Mouse (Mus musculus) B cell, adult 2 months (primary cell): Measurements from ENCODE around the gene Cd27.
"Not testable (repeated sequence)": the region's sequence is repeated elsewhere in the genome, so short reads cannot be mapped to it uniquely, and the experiment has no call there.

ENCODE experiments used
- DNase-seq, 2 experiments: peaks; one replicate each; pipeline ENCODE4 v3.0.0; 2022

Gene Cd27

DNA sequence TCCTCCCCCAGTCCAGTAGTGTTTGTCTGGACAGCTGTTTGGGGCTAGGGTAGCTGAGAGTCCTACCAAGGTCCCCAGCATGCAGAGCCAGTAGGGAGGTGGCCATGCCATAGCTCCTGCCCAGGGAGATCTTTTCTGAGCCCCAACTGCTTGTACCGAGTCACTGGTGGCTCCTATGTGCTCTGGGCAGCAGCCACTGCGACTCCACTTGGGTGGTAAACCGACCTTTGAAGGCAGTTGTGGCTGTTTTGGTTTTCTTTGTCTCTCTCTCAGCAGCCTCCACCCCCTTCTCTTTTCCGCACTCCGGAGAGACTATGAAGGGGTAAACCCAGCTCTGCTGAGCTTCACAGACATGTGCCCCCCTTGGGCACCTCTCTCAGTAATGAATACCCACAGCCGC lies at the start of gene Cd27:
Cd27 (minus strand) TSS at position 229 of the 400 bp plus-strand sequence.
- no peak for DNase-seq

DNA sequence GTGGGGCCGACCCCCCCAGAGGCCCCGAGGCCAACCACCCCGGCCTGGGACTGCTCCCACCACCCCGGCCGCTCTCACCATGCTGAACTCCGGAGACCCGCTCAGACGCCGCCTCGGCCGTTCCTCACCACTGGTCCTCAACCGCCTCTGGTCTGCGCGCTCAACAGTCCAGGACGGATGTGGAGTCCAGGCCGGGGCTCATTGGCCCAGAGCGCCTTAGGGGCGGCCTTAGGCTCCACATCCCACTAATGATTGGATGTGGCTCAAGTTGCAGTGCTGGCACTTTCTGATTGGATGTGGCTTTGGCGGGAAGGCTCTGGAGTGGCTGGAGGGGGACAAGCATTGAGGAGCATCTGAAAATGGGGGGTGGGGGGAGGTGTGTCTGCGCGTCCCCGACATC lies 49.1 kb upstream of the Cd27 start, which contains the start of gene Tuba3a:
Tuba3a (minus strand) TSS at position 153 of the 400 bp plus-strand sequence.
- DNase-seq = no peak

DNA sequence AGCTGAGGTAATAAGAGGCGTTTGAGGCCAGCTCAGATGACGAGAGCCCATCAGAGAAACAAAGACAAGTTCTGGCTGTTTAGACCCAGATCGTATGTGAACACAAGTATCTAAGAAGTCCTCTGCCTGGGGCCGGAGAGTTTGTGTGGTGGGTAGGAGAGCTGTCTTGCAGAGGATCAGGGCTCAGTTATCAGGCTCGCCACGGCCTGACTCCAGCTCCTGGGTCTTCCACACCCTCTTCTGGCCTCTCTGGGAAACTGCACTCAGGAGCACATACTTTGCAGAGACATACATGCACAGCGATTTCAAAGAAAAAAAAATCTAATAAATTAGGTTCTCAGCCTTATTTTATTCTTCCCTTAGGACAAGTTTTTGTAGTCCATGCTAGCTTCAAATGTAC lies 47.9 kb upstream of the Cd27 start:
- no peak for DNase-seq

DNA sequence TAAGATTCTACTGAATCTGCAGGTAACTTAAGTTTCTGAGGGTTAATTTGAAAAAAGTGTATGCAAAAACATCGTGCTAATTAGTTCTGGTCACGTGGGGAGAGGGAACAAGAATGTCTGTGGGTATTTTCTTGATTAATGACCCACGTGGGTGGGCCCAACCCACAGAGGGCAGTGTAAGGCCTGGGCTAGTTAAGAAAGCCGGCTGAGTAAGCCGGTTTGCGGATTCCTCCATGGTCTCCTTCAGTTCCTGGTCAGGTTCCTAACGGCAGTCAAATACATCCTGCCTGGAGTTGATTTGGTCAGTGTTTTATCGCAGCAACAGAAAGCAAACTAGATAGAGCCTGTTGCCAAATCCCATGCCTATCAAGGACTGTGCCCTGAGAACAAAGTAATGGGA lies 47.4 kb upstream of the Cd27 start:
- DNase-seq = no peak

DNA sequence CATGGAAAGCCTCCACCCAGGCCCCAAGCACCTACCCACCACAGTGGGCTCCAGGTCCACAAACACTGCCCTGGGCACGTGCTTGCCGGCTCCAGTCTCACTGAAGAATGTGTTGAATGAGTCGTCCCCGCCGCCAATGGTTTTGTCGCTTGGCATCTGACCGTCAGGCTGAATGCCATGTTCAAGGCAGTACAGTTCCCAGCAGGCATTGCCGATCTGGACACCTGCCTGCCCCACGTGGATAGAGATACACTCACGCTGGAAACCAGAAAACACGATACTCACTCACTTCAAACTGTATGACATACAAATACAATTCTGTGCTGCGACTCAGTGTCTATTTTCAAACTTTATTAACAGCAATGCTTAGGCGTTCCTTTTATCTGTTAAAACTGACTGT lies 45.9 kb upstream of the Cd27 start:
- not testable (repeated sequence) for DNase-seq

DNA sequence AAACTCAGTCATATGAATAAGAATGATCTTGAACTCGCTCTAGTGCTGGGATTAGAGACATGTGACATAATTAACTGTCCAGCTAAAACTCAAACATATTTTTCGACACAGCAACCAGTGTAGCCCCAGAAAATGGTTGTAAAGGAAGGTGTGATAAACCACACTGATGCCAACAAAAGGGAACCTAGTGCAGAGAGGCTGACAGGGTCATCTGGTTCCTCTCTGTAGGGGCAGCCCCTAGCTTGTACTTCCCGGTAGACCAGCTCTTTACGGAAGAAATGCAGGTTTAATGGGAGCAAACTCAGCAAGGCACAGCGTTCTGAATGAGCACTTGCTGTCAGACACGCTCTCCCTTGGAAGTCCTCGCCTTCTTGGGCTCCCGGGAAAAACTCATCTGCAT lies 42.9 kb upstream of the Cd27 start:
- peak in 1 of 2 experiments; percentile 14 for DNase-seq

DNA sequence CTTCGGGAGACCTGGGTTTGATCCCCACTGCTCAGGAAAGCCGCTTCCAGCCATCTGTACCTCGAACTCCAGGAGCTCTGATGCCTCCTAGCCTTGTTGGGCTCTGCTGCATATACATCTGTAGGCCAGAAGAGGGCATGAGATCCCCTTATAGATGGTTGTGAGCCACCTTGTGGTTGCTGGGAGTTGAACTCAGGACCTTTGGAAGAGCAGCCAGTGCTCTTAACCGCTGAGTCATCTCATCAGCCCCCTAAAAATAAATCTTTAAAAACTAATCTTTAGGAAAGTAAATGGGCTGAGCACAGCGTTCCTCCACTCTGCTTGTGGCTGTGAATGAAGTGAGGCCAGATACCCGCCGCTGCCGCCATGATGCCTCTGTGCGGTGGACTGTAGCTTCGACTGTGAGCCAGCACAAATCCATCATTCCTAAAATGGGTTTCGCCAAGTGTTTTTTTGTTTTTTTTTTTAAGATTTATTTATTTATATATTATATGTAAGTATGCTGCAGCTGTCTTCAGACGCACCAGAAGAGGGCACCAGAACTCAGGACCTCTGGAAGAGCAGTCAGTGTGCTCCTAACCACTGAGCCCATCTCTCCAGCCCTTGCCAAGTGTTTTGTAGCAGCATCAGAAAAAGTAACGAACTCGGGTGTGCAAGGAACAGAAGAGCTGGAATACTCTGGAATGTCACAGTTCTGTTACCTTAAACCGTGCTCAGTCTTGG lies 38.2 kb upstream of the Cd27 start:
- peak; percentile 21 to 27 for DNase-seq

DNA sequence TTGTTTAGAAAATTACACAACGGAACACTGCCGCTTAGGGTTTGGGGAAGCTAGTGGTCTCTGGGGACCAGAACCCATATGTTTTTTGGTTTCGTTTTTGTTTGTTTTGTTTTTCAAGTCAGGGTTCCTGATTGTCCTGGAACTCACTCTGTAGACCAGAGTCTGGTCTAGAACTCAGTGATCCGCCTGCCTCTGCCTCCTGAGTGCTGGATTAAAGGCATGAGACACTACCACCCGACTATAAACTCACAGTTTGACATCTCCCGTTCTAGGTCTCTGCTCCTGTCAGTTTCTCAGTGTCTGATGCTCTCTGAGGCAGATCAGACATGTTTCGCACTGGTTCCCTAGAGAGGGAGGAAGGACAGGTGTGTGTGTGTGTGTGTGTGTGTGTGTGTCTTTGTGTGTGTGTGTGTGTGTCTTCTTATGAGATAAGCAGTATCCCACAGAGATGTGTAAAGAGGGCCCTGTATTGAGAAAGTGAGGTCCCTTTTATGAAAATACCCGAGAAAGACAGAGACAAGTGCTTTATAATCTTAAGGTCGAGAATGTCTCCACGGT lies 35.5 kb upstream of the Cd27 start:
- DNase-seq = no peak

DNA sequence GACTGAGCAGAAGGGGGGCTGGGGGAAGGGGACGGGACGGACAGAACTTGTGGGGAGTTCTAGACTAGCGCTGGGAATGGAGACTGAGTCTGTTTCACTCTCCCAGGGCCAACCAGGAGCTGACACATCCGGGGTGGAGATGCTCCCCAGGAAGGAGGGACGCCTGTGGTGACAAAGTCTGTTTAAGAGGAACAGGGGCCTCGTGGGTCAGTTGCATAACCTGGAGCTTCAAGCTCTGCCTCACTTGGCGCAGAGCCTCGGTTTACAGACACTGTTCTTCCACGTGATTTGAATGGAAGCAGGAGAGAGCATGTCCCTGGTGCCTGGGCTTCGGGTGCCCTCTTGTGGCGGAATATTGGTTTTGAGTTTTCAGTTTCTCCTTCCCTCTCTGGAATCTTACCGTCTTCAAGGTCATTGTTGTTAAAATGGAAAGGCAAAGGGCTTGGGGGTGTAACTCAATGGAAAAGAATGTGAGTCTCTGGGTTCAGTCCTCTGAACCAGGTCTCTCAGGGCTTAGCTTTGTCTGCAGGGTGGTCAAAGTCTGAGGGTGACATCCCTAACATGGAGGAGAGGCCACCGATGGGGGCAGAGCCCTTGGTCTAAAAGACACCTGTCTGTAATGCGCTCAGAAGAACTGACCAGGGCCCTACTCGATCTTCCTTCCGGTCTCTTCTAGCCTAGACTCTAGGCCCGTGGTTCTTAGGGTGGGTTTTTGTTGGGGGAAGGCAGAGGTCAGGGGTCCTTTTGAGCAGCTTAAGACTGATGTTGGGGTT lies 34.8 kb upstream of the Cd27 start:
- peak; percentile 89 to 92 for DNase-seq

DNA sequence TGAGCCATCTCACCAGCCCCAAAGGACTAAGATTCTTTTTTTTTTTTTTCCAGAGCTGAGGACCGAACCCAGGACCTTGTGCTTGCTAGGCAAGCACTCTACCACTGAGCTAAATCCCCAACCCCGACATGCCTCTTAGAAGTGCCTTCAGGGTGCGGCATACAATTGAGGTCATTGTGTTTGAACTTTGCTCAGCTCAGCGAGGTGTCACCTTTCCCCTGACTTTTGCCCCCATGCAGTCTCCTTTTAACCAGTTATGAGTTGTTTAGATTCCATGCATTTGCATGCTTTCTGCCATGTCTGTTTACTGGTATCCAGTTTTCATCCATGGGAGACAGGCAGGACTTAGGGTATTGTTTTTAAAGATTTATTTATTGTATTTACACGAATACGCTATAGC lies 32.0 kb upstream of the Cd27 start:
- DNase-seq = no peak

DNA sequence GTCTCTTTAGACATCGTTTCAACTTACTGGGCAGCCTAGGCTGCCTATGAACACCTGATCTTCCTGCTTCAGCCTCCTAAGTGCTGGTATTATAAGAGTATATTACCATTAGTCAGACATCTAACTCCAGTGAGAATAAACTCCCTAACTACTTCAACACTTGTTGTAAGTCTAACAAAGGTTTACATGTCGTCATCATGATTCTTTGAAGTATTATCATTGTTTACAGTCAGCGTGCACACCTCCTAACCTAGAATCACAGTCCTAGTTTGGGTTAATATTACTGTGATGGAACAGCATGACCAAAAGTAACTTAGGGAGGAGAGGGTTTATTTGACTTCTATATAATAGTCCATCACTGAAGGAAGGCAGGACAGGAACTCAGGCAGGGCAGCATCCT lies 30.7 kb upstream of the Cd27 start:
- DNase-seq = no peak

DNA sequence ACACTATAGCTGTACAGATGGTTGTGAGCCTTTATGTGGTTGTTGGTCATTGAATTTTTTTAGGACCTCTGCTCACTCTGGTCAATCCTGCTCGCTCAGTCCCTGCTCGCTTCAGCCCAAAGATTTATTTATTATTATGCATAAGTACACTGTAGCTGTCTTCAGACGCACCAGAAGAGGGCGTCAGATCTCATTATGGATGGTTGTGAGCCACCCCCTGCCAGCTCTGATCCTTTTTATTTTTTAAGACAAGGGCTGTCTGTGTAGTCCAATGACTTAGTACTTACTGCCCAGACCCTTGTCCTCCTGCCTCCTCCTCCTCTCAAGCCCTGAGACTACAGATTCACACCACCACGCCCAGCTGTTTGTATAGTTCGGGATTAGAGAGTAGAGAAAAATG lies 29.8 kb upstream of the Cd27 start:
- DNase-seq = not testable (repeated sequence)

DNA sequence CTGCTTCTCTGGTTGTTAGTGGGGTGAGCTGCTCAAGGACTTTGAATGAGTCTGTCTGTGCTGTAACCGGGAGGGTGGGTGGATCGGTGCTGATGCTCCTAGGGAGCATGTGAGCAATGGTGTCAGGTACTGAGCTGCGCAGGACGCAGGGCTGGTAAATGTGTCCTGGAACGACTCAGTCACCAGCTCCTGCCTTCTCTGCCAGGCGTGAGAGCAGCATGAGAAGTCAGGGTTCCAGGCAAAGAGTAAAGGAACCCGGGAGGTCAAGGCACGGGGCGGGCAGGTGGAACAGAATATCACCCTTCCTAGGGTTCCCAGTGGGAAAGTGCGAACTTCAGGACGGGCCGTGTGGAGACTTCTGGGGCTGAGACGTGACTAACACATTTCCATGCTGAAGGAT lies 29.3 kb upstream of the Cd27 start:
- no peak for DNase-seq

DNA sequence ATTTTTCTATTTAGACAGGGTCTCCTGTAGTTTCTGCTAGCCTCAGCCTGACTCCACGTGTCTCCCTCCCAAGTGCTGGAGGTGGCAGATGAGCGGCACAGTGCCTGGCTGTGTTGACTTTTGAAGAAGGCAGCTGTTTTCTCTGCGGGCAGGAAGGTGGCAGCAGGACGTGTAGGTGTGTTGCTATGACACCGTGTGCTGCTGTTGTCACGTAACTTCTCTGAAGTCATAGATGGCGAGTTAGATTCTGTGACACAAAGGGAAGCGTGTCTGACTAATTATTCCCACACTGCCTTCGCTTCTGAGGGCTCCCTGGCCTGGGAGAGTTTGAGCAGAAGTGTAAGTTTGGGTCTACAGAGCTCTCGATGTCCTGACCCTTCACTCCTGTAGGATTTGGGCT lies 28.4 kb upstream of the Cd27 start:
- peak; percentile 59 to 60 for DNase-seq

DNA sequence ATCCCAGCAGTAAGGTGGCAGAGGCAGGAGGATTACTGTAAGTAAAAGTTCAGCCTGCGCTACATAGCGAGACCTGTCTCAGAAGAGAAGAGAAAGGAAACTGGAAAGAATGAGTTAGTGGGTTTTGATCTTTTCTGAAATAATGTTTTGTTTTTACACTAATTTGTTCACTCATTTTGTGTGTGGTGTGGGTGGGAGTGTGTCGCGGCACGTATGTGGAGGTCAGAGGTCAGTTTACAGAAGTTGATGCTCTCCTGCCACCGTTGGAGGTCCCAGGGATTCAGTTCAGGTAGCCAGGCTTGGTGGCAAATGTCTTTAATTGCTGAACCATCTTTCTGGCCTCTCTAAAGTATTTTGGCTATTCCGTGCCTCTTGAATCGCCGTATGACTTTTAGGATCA lies 27.4 kb upstream of the Cd27 start:
- no peak for DNase-seq

DNA sequence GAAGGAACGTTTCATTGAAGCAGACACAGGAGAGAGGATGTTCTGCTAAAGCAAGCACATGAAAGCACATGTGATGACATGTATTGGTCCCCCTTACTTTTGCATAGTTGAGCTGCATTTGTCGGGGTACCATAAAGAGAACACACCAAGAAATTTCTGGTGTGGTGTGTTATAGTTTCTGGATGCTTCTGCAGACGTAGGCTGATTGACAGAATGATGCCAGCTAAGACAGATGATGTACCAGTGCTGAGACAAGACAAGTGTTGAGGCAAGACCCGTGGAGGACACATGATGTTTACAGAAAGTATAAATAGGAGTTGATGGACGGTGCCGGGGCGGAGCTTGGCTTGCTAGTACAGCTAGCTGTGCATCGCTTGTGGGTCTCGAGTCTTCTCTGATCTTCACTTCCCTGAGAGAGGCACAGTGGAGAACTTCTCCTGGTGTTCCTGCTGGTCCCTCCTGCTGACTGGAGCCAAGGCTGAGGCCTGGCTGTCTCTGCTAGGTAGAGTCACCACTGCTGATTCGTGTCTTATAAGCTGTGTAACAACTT lies 23.3 kb upstream of the Cd27 start:
- no peak for DNase-seq

DNA sequence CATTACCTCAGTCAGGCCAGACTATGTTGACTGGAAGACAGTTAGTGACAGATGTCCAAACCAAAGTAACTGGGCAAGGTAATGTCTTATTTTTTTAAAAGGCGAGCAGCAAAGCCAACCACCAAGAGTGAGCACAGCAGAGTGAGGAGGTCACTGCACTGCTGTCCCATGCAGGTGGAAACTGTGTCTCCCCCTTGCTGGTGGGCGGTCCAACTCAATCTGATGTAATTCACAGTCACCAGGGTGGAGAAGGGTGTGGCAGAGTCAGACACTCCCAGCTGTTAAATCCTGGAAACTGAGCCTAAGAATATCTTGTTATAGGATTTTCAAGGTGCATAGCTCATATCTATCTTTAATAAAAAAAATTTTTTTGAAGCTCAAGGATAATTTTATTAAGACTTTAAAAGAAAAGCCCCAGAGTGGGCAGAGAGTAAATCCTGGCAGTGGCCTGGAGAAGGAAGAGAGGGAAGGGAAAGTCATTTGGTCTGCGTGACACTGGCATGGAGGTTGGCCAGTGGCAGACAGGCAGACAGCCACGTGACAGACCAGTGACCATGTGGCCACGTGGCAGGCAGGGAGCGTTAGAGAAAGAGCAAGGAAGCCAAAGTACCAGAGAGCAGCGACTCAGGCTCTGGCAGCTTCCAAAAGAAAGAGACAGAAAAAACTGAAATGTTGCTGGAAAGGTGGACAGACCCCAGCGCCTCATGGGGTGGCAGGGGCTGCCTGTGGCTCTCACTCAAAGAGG lies 19.6 kb upstream of the Cd27 start:
- no peak for DNase-seq

DNA sequence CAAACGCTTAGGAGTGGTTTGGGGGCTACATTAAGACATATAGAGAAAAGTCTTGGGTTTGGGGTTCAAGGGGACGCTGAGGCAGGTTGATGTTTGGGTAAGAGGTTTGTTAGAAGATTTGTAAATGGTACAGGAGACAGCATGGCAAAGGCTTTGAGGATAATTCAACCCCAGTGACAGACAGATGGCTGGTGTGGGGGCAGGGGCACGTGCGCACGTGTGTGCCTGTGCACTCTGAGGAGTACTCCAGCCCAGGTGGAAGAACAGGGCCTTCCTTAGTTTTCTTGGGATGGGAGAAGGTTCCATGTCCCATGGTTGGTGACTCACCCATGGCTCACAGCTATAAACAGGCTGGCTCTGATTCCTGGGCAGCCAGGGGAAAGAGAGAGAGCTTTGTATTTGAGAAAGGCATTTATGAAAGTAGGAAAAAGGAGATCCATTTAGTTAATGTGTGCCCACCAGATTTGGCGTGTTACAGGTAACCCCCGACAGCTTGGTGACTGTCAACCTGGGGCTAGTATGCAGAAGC lies 18.8 kb upstream of the Cd27 start:
- DNase-seq = no peak

DNA sequence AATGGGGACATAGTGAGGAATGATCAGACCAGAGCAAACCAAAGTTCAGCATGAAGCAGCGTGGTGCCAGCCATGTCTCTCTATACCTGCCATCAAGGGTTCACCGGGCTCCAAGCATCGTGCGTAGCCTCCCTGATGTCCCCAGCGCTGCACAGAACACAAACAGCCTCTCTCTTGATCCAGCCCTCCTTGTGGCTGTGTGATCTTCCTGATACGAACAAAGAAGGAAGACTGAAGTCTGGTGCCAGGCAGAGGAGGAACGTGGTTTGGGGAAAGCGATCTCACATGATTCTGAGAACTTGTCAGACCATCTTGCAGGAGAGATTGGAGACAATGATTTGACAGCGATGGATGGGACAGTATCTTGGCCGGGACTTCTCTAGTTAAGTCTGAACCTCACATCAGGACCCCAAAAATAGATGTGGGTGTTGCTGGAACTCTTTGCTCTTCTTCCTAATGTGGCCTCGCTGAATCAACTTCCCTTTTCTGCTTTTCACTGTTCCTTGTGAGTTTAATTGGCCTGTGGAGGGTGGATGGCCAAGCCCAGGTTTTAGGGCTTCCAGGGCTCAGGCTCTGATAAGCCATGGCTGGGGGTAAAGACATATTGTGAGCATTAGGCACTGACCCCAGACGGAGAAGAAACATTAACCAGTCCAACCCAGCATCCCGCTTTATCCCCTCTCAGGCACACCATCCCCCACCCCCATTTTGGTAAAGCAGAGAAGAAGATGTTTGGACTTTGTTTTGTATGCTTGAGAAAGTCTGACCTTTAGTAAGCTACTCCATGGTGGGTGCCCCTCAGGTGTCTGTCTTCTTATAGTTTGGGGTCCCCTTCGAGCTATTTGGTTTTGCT lies 17.3 kb upstream of the Cd27 start:
- DNase-seq = peak; percentile 45 to 48

DNA sequence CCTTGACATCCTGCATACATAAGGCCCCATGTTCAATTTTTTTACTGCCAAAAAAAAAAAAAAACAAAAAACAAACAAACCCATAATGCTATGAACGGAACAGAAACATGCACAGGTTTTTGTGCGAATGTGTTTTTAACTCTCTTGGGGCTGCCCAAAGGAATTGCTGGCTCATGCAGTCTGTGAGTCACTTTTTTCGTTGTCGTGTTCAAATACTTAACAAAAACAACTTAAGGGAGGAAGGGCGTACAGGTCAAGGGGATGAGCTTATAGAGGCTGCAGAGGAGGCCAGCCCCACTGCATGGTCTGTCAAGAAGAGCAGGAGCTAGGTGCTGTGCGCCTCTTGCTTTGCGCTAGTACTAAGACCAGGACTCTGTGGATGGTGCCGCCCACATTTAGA lies 15.9 kb upstream of the Cd27 start:
- DNase-seq = no peak

DNA sequence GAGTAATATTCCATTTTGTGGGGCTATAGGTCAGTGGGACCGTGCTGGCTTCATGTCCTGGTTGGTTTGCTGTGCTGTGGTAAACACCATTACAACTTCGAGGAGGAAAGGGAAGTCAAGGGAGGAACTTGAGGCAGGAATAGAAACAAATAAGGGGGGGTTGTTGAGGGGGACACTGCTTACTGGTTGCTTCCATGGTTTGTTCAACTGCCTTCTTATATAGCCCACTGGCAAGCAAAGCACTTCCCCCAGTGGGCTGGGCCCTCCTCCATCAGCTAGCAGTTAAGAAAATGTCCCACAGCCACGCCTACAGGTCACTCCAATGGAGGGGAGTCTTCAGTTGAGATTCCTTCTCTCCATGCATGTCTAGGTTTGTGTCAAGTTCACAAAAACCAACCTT lies 15.5 kb upstream of the Cd27 start:
- DNase-seq = no peak

DNA sequence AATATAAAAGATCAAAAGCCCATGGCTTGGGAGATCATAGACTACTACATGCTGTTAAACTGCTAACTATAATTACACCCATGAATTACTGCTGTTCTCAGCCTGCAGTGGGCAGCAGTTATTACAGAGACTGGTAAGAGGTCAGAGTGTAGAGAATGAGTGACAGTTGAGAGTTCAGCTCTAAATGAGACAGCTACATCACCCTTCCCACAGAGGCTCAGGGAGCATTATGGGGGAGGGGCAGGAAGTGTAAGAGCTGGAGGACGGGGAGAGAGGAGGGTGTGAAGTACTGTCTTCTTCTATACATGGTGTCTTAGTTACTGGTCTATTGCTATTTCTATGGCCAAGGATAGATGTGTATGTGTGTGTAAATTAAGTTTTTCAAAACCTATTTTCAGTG lies 7.7 kb upstream of the Cd27 start:
- no peak for DNase-seq
